Mouse (Mus musculus): ENCODE data around the gene Fcrl5.

GRCm38 (mm10) chr3:87540714-87541113 is 105.1 kb downstream of the Fcrl5 start:
- no peak for TF ChIP-seq POLR2A (IDR thresholded peaks at IDR 0.05; ENCODE audit: borderline replicate concordance, extremely low read depth, low read depth, low read length)
- no peak for TF ChIP-seq CTCF (IDR thresholded peaks at IDR 0.05; ENCODE audit: insufficient read depth, low read length)

All from lung, adult 2 months (tissue).